Mouse (Mus musculus) gastrocnemius, postnatal 4 days (tissue): Measurements from ENCODE around the gene Gm9918. TPM values are rescaled to one million over a fixed set of nuclear protein-coding genes. Genes with fewer than 3 reads are reported as not detected.
"Not testable (repeated sequence)": the region's sequence is repeated elsewhere in the genome, so short reads cannot be mapped to it uniquely, and the experiment has no call there.

Source experiments
- DNase-seq, 2 experiments: peaks; one replicate each; pipeline ENCODE4 v3.0.0; 2021 to 2022; ENCODE audit warnings: low spot score in 2 of 2, mixed read lengths in 2 of 2
- long read RNA-seq, 2 experiments: library from polyadenylated mRNA; stranded (forward); transcript quantifications; one replicate each; pipeline ENCODE4 v2.0.0; 2021
- total RNA-seq, 2 experiments: library from RNA; stranded (reverse); gene quantifications; 2 replicates each; pipeline ENCODE4 v1.2.3; 2021

Gene Gm9918
- total RNA-seq: not detected
- long read RNA-seq, experiment 1: 0 reads
- long read RNA-seq, experiment 2: 0 reads

GRCm38 (mm10) chr15:102270274-102270960, at the start of gene Gm9918:
Gene Gm9918 (plus strand): TSS chr15:102270563.
- DNase-seq: no peak

DNA sequence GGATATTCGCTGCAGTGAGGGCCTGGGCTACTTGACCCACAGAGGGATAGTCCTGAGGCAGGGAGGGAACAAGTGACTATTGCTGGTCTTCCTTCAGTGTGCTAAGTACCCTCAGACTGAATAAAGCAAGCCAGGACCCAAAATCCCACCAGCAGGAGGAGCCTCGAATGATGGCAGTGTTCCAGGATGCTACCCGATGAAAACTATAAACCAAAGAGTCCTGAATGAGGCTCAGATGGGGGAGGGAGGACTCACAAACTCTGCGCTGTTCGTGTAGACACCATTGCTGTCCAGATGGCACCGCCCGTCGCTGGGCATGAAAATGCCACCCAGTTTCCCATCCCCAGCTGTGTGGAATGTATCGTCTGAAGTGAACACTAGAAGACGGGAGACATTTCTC, 48.0 kb upstream of the Gm9918 start:
- DNase-seq: no peak

DNA sequence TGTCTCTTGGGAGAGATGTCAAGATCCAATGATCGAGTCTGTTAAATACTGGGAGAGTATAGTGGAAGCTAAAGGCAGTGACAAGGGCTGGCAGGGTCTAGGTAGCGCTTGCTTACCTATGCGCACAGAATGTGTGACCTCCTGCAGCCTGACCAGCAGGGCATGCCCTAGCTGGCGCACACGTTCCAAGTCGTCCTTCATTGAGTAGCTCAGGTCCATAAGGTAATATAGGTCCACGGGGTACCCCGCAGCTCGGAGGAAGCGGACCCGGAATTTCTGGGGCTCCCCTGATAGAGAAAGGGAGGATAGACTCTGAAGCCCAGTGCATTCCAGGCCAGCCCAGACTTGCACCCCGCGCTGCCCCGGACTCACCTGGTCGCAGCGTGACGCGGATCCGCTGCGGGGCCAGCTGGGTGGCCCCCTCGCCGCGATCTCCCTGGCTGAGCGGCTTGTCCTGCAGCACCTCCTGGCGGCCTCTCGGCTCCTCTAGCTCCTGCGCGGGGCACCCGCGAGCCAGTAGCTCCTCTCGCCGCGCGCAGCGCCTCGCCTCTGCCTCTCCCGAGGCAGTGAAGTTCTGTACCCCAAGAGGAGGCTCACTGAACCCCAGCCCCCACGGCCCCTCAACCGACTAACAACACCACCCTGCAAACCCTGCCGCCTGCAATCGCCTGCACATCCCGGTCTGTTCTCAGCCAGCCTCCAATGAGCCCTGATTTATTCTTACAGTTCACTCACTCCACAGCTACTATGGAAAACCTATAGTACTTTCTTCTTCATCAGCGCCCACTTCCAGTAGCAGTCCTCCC, 46.0 kb upstream of the Gm9918 start:
- peak; percentile 80 to 86 for DNase-seq

GRCm38 (mm10) chr15:102224992-102225617, 45.3 kb upstream of the Gm9918 start:
- DNase-seq: no peak

- not testable (repeated sequence) for DNase-seq
These were observed 44.7 kb upstream of the Gm9918 start for GRCm38 (mm10) chr15:102225619-102226018.

GRCm38 (mm10) chr15:102230408-102231321, 39.7 kb upstream of the Gm9918 start:
- DNase-seq: no peak

DNA sequence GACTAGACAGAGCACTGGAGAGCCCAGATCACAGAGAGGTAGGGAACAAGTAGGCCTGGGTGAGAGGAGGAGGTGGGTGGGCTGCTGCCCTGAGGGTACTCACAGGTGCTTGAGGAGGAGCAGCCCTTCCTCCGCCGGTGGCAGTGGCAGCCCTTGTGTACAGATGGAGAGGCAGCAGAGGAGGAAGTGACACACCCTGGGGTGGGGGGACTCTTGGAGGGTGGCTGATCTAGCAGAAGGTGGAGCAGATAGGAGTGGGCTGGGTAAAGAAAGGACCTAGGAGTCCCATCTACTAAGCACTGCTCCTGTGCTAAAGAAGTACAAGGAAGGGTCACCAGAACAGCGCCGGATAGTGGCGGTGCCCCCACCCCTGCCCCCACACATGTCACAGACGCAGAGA, 38.6 kb upstream of the Gm9918 start, which contains the start of gene Itgb7:
Gene Itgb7, minus strand, starts transcription at position 197 of the 400 bp plus-strand sequence.
- DNase-seq: no peak

DNA sequence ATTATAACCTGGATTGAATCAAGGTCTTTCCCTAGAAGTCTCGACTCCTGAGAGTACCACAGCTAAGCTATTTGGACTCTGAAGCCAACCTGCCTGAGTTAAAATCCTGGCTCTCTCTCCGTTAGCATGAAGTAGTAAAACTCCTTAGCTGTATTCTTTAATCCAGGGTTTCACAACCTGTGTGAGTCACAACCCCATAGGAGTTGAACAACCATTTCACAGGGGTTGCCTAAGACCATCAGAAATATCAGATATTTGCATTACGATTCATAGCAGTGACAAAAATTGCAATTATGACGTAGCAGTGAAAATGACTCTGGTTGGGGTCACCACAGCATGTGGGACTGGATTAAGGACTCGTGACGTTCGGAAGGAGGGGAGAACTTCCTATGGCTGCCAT, 37.6 kb upstream of the Gm9918 start:
- DNase-seq: no peak

GRCm38 (mm10) chr15:102233896-102234295, 36.5 kb upstream of the Gm9918 start:
- DNase-seq: no peak

DNA sequence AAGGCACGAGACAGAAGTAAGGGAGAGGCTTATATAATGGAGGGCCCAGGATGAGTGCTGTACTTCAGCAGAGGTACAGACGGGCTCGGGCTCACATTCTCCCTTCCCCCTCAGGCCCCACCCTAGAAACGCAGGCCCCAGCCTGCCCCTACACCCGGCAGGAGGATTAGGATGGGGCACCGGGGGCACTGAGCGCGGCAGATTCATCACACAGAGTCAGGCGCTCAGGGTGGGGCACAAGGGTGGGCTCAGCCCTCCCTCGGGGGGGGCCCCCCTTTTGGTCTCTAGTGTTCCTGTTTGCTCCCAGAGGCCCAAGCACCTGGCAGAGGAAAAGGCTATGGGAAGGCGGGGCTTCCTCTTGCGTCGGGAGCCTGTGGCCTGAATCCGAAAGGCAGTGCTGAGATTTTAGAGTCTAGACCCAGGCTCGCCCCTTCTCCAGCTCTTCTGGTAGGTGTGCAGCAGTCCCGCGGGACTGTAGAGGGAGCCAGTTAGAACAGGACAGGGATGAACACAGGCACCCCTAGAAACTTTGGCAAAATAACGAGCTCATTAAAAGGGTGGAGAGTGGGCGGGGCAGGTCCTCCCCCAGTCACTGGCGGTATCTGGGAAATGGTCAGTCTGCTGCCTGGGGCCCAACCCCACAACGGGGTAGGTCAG, 34.9 kb upstream of the Gm9918 start:
- no peak for DNase-seq

- no peak for DNase-seq
These were observed 31.7 kb upstream of the Gm9918 start for GRCm38 (mm10) chr15:102238543-102239259.

DNA sequence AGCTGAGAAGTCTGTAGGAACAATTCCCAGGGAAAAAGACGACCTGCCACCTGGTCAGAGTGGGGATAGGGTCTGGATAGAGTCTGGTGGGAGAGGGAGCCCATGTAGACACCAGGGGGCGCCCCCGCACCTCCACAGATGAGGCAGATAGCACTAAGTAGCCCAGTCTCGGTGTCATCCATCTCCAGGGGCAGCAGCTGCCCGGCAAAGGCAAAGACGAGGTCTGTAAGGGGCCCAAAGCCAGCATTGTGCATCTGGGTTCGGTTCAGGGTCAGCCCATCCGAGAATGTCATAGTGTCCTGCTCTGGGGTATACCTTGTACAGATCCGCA, 31.1 kb upstream of the Gm9918 start:
- DNase-seq: peak; percentile 73 to 83

GRCm38 (mm10) chr15:102239851-102240250, 30.5 kb upstream of the Gm9918 start:
- DNase-seq: no peak

DNA sequence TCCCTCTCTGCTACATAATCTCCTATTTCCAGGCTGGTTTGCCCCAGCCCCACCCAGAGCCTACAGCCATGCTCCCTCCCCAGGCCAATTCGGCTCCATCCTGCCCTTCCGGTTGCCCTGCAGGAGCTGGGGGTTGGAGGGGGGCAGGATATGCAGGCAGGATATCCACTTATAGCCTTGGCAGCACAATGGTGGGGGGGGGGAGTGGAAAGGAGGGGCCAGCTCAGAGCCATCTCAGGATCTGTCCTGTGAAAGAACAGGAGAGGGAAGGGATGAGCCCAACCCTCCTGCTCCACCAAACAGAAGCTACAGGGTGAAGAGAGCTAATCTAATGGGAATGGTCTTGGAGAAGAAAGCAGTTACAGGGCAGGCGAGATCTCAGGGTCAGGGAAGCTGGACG, 29.8 kb upstream of the Gm9918 start:
- no peak for DNase-seq

DNA sequence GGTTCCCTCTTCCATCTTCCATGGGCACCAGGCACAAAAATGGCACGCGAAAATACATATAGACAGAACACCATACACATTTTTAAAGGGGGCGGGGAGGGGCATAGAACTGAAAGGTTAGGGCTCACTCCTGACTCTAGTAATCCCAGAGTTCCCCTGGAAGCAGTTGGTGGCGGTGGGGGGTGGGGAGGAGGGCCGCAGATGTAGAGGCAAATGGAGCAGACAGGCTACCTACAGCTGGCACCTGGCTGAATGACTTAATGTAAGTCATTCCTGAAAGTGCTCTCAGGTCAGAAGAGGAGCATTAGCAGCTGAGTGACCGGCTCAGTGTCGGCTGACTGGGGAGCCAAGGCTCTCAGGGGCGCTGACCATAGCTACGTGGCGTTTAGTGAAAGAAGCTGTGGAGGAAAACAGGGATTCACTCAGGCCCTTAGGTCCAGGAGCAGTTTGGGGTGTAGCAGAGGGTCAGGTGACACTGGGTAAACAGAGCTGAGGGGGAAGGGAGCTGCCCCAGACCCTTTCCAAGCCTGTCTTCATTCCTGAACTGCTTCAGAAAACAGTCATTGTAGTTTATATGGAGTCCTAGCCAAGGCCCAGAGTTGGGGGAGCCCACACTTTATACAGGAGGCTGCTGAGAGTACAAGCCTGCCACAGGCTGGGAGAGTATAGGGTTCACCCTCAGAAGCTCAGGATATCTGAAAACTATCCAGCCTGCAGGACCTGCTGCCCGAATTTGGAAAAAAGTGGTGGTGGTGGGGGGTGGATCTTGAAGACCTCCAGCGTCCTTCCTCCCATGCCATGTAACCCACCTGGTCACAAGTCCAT, 27.7 kb upstream of the Gm9918 start:
- DNase-seq: no peak

DNA sequence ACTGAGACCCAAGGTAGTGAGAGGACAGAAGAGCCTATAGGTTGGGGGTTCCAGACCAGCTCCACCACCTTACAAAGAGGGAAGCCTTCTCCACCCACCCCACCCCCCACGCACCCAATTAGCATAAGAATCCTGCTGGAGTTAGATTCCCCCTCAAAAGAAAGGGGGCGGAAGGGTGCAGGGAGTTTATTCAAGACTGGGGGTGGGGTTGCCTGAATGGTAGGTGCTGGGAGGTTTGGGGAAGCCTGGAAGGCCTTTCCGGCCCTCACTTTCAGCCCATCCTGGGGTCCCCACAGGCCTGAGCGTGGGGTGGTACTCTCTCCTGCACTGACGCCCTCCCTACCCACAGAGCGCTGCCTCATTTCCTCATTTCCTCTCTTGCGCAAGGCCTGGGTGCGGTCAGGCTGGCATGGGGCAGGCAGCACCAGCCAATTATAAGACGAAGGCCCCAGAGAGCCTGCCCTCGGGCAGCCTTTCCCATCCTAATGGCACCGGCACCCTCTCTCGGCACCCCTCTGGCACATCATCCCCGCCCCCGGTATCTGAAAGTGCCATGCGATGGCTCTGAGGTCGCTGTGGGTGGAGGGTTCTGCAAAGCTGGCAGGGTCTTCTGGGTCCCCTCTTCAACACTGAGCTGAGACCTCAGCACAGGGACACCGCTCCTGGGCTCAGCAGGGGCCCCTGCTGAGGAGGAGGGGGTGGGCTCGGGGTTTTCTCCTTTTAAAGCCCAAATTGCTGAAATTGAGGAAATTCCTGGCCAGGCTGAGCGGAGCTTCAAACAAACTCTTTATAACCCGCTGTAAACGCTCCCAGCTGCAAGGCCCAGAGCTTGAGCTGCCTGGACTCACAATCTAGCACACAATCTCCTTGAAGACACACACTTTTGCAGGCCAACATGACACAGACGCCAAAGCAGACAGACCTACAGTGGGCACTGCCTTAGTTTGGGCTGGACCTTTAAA, 26.9 kb upstream of the Gm9918 start:
- DNase-seq: peak in 1 of 2 experiments; percentile 40

DNA sequence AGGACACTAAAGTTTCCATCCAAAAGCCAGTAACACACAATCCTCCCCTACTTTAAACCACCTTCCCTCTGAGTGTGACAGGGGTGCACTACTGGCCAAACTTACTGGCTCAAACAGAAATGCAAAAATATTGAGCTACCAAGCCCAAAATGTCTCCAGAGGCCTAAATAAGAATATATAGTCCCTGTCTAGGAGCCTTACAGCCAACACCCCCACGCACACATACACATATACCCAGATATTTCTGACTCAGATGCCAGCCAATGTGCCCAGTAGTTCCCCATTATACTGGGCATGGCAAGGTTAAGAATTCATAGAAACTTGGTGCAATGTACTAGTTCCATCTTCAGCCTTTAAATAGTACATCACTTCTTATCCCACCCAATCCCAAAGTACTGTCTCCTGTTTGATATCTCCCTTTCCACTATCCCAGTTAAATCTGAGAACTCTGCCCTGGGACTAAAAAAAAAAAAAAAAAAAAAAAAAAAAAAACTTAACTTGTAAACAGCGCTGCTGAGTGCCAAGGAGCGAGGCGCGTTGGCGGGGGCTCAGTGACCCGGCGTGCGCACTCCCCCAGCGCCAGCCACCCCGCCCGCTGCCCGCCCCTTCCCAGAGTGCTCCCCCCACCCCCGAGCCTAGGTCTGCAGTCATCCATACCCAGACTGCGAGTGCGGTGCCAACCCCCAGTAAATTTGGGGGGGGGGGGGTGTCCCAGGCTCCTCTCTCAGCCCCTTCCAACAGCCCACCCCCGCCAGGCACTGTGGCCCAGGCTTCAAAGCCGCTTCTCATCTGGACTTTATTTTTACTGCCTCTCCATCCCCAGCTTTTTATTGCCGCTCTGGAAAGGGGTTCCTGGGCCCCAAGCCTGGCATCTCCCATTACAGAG, 25.8 kb upstream of the Gm9918 start:
- DNase-seq: peak in 1 of 2 experiments; percentile 53
